Mouse (Mus musculus): ENCODE measurements at regions not wholly inside any gene's neighbourhood (a gene's known extent, or its start where the extent isn't known, plus 50 kb on each side); places are given as distances from the start of the nearest gene placed in this dataset.
A peak's percentile ranks its signal among the peaks of the same experiment; 100 is the strongest.

GRCm38 (mm10) chr11:65530744-65531143, 257.4 kb downstream of the Map2k4 start:
- ATAC-seq (replicated peaks; ENCODE audit: extremely low read depth, insufficient read depth, low FRiP score): no peak
- no peak overlapping the region for H3K4me3 ChIP-seq (ENCODE audit: low read length)
- no peaks in the 10 kb centered on the region for H3K27me3 ChIP-seq (ENCODE audit: control insufficient read depth, insufficient read depth, low read length)
- H3K9me3 ChIP-seq (replicated peaks; ENCODE audit: control insufficient read depth, low read length): no peaks in the 10 kb centered on the region
- 57% methylated on average over 5 of the region's 5 CpGs for WGBS
- no peaks in the 10 kb centered on the region for H3K4me1 ChIP-seq (ENCODE audit: control insufficient read depth, insufficient read depth, low read length)
- no peaks in the 10 kb centered on the region for H3K36me3 ChIP-seq (ENCODE audit: control insufficient read depth, insufficient read depth)
- H3K9ac ChIP-seq (ENCODE audit: low read length): no peak overlapping the region
- no peak overlapping the region for H3K4me2 ChIP-seq (ENCODE audit: low read depth, low read length)
- H3K27ac ChIP-seq (ENCODE audit: low read length): no peak overlapping the region

GRCm38 (mm10) chr11:65505106-65505865, 235.5 kb upstream of the Myocd start:
- H3K9me3 ChIP-seq (replicated peaks; ENCODE audit: control insufficient read depth, low read length): no peaks in the 10 kb centered on the region
- H3K27me3 ChIP-seq (ENCODE audit: control insufficient read depth, insufficient read depth, low read length): no peaks in the 10 kb centered on the region
- WGBS: 67% methylated on average over 19 of the region's 19 CpGs
- H3K4me2 ChIP-seq (ENCODE audit: low read depth, low read length): no peak overlapping the region
- H3K27ac ChIP-seq (ENCODE audit: low read length): no peak overlapping the region
- H3K4me3 ChIP-seq (ENCODE audit: low read length): no peak overlapping the region
- ATAC-seq (replicated peaks; ENCODE audit: extremely low read depth, insufficient read depth, low FRiP score): no peak
- no peaks in the 10 kb centered on the region for H3K4me1 ChIP-seq (ENCODE audit: control insufficient read depth, insufficient read depth, low read length)
- H3K9ac ChIP-seq (ENCODE audit: low read length): no peak overlapping the region
- no peaks in the 10 kb centered on the region for H3K36me3 ChIP-seq (ENCODE audit: control insufficient read depth, insufficient read depth)

GRCm38 (mm10) chr11:65497979-65498378, 228.2 kb upstream of the Myocd start:
- no peaks in the 10 kb centered on the region for H3K9me3 ChIP-seq (replicated peaks; ENCODE audit: control insufficient read depth, low read length)
- no peaks in the 10 kb centered on the region for H3K27me3 ChIP-seq (ENCODE audit: control insufficient read depth, insufficient read depth, low read length)
- H3K36me3 ChIP-seq (ENCODE audit: control insufficient read depth, insufficient read depth): no peaks in the 10 kb centered on the region
- H3K4me3 ChIP-seq (ENCODE audit: low read length): no peak overlapping the region
- H3K27ac ChIP-seq (ENCODE audit: low read length): no peak overlapping the region
- ATAC-seq (replicated peaks; ENCODE audit: extremely low read depth, insufficient read depth, low FRiP score): no peak
- H3K9ac ChIP-seq (ENCODE audit: low read length): no peak overlapping the region
- H3K4me2 ChIP-seq (ENCODE audit: low read depth, low read length): no peak overlapping the region
- WGBS: 51% methylated on average over 2 of the region's 2 CpGs
- no peaks in the 10 kb centered on the region for H3K4me1 ChIP-seq (ENCODE audit: control insufficient read depth, insufficient read depth, low read length)

- Histone ChIP-seq H3K27ac (ENCODE audit: low read length) (no peak overlapping the region), H3K4me1 (ENCODE audit: control insufficient read depth, insufficient read depth, low read length) (no peaks in the 10 kb centered on the region), H3K4me3 (ENCODE audit: low read length) (no peak overlapping the region), H3K27me3 (ENCODE audit: control insufficient read depth, insufficient read depth, low read length) (no peaks in the 10 kb centered on the region), H3K9me3 (replicated peaks; ENCODE audit: control insufficient read depth, low read length) (no peaks in the 10 kb centered on the region), H3K4me2 (ENCODE audit: low read depth, low read length) (no peak overlapping the region), H3K9ac (ENCODE audit: low read length) (no peak overlapping the region), H3K36me3 (ENCODE audit: control insufficient read depth, insufficient read depth) (no peaks in the 10 kb centered on the region)
- no peak for ATAC-seq (replicated peaks; ENCODE audit: extremely low read depth, insufficient read depth, low FRiP score)
- WGBS: 91% methylated on average over 6 of the region's 6 CpGs
Observed at GRCm38 (mm10) chr11:65497415-65497814, 227.6 kb upstream of the Myocd start.

- H3K36me3 ChIP-seq (ENCODE audit: control insufficient read depth, insufficient read depth): no peaks in the 10 kb centered on the region
- H3K4me1 ChIP-seq (ENCODE audit: control insufficient read depth, insufficient read depth, low read length): no peaks in the 10 kb centered on the region
- no peaks in the 10 kb centered on the region for H3K9me3 ChIP-seq (replicated peaks; ENCODE audit: control insufficient read depth, low read length)
- H3K27ac ChIP-seq (ENCODE audit: low read length): no peak overlapping the region
- H3K9ac ChIP-seq (ENCODE audit: low read length): no peak overlapping the region
- peak overlapping the region; percentile 7; the same call in 1 of the 2 replicates for H3K4me2 ChIP-seq (ENCODE audit: low read depth, low read length)
- 25% methylated on average over 11 of the region's 11 CpGs for WGBS
- no peaks in the 10 kb centered on the region for H3K27me3 ChIP-seq (ENCODE audit: control insufficient read depth, insufficient read depth, low read length)
- H3K4me3 ChIP-seq (ENCODE audit: low read length): no peak overlapping the region
- no peak for ATAC-seq (replicated peaks; ENCODE audit: extremely low read depth, insufficient read depth, low FRiP score)
Observed at GRCm38 (mm10) chr11:65495034-65495433, 225.2 kb upstream of the Myocd start.

GRCm38 (mm10) chr11:65490426-65490825, 220.6 kb upstream of the Myocd start:
- Histone ChIP-seq H3K27ac (ENCODE audit: low read length) (no peak overlapping the region), H3K27me3 (ENCODE audit: control insufficient read depth, insufficient read depth, low read length) (no peaks in the 10 kb centered on the region), H3K36me3 (ENCODE audit: control insufficient read depth, insufficient read depth) (no peaks in the 10 kb centered on the region), H3K4me3 (ENCODE audit: low read length) (no peak overlapping the region), H3K4me2 (ENCODE audit: low read depth, low read length) (no peak overlapping the region), H3K9ac (ENCODE audit: low read length) (no peak overlapping the region), H3K4me1 (ENCODE audit: control insufficient read depth, insufficient read depth, low read length) (0 out of 2 replicates have a peak, but pooled peaks cover 2% of the 10 kb centered on the region), H3K9me3 (replicated peaks; ENCODE audit: control insufficient read depth, low read length) (no peaks in the 10 kb centered on the region)
- 91% methylated on average over 3 of the region's 3 CpGs for WGBS
- ATAC-seq (replicated peaks; ENCODE audit: extremely low read depth, insufficient read depth, low FRiP score): no peak

GRCm38 (mm10) chr11:65475821-65476540, 206.2 kb upstream of the Myocd start:
- ATAC-seq (replicated peaks; ENCODE audit: extremely low read depth, insufficient read depth, low FRiP score): no peak
- Histone ChIP-seq H3K36me3 (ENCODE audit: control insufficient read depth, insufficient read depth) (no peaks in the 10 kb centered on the region), H3K27me3 (ENCODE audit: control insufficient read depth, insufficient read depth, low read length) (no peaks in the 10 kb centered on the region), H3K4me1 (ENCODE audit: control insufficient read depth, insufficient read depth, low read length) (peaks cover 5% of the 10 kb centered on the region; the same call in 1 of the 2 replicates), H3K4me2 (ENCODE audit: low read depth, low read length) (no peak overlapping the region), H3K9ac (ENCODE audit: low read length) (no peak overlapping the region), H3K9me3 (replicated peaks; ENCODE audit: control insufficient read depth, low read length) (no peaks in the 10 kb centered on the region), H3K4me3 (ENCODE audit: low read length) (no peak overlapping the region), H3K27ac (ENCODE audit: low read length) (no peak overlapping the region)
- WGBS: 64% methylated on average over 18 of the region's 18 CpGs

- no peak overlapping the region for H3K27ac ChIP-seq (ENCODE audit: low read length)
- H3K4me2 ChIP-seq (ENCODE audit: low read depth, low read length): no peak overlapping the region
- H3K4me1 ChIP-seq (ENCODE audit: control insufficient read depth, insufficient read depth, low read length): peaks cover 5% of the 10 kb centered on the region; the same call in 1 of the 2 replicates
- no peaks in the 10 kb centered on the region for H3K9me3 ChIP-seq (replicated peaks; ENCODE audit: control insufficient read depth, low read length)
- H3K4me3 ChIP-seq (ENCODE audit: low read length): no peak overlapping the region
- no peaks in the 10 kb centered on the region for H3K27me3 ChIP-seq (ENCODE audit: control insufficient read depth, insufficient read depth, low read length)
- peak; percentile 86 for ATAC-seq (replicated peaks; ENCODE audit: extremely low read depth, insufficient read depth, low FRiP score)
- no peaks in the 10 kb centered on the region for H3K36me3 ChIP-seq (ENCODE audit: control insufficient read depth, insufficient read depth)
- WGBS: 34% methylated on average over 12 of the region's 12 CpGs
- H3K9ac ChIP-seq (ENCODE audit: low read length): no peak overlapping the region
Observed at GRCm38 (mm10) chr11:65475302-65475701, 205.5 kb upstream of the Myocd start.
